In genomic region chr3:124849915-124850314, GRCm38 (mm10) we compare ENCODE assay signal across 21 mouse cellular contexts.
DNase-seq lines count a peak whose midpoint lies in the region; ATAC-seq and TF ChIP-seq lines count a peak whose summit lies in the region.
"Had no signal": no experiment of that assay in that cellular context is flagged by ENCODE, and none has a peak within 500 bp of the region (broad histone marks: within the 10 kb centered on the region; RNA-seq: fewer than 3 reads in every experiment).

No protein-coding gene starts in this region.

- no peak overlapping the region for H3K4me3 ChIP-seq in embryonic facial prominence, embryonic 14.5 days (ENCODE audit: low read depth, low read length)
- no peak overlapping the region for H3K4me3 ChIP-seq in embryonic facial prominence, embryonic 10.5 days
- no peak overlapping the region for H3K4me3 ChIP-seq in kidney, postnatal 0 days (replicated peaks; ENCODE audit: low read depth, low read length)
- H3K4me3 ChIP-seq in limb, embryonic 14.5 days (replicated peaks; ENCODE audit: low read length): no peak overlapping the region
- no peak overlapping the region for H3K4me3 ChIP-seq in heart, embryonic 12.5 days
- H3K4me3 ChIP-seq: embryonic facial prominence, embryonic 12.5 days; embryonic facial prominence, embryonic 15.5 days; erythroblast, embryonic 14.5 days; forebrain, embryonic 10.5 days had no signal

- no peak overlapping the region for H3K27ac ChIP-seq in embryonic facial prominence, embryonic 14.5 days (replicated peaks; ENCODE audit: low read depth, low read length)
- H3K27ac ChIP-seq in embryonic facial prominence, embryonic 10.5 days (replicated peaks): no peak overlapping the region
- H3K27ac ChIP-seq in kidney, postnatal 0 days: no peak overlapping the region
- H3K27ac ChIP-seq in limb, embryonic 14.5 days (replicated peaks; ENCODE audit: low read depth, low read length): no peak overlapping the region
- H3K27ac ChIP-seq in heart, embryonic 12.5 days (ENCODE audit: poor library complexity, severe bottlenecking): no peak overlapping the region
- H3K27ac ChIP-seq: embryonic facial prominence, embryonic 12.5 days; embryonic facial prominence, embryonic 15.5 days; forebrain, embryonic 10.5 days had no signal

- TF ChIP-seq CTCF in kidney, postnatal 0 days (IDR thresholded peaks at IDR 0.05; ENCODE audit: low read depth): no peak

- H3K9ac ChIP-seq in embryonic facial prominence, embryonic 14.5 days (ENCODE audit: low read depth, low read length): no peak overlapping the region
- H3K9ac ChIP-seq in kidney, postnatal 0 days (ENCODE audit: low read depth, low read length): no peak overlapping the region
- no peak overlapping the region for H3K9ac ChIP-seq in limb, embryonic 14.5 days (ENCODE audit: low read depth, low read length, severe bottlenecking)
- H3K9ac ChIP-seq in heart, embryonic 12.5 days: no peak overlapping the region
- H3K9ac ChIP-seq: embryonic facial prominence, embryonic 12.5 days; embryonic facial prominence, embryonic 15.5 days had no signal

- TF ChIP-seq POLR2A in limb, embryonic 14.5 days (IDR thresholded peaks at IDR 0.05; ENCODE audit: borderline replicate concordance, extremely low read depth, insufficient read depth, insufficient read length): no peak

- H3K4me1 ChIP-seq in embryonic facial prominence, embryonic 14.5 days (ENCODE audit: control insufficient read depth, insufficient read depth, low read length): no peaks in the 10 kb centered on the region
- H3K4me1 ChIP-seq in embryonic facial prominence, embryonic 10.5 days: no peaks in the 10 kb centered on the region
- no peaks in the 10 kb centered on the region for H3K4me1 ChIP-seq in kidney, postnatal 0 days (replicated peaks; ENCODE audit: insufficient read depth, low read length)
- H3K4me1 ChIP-seq in limb, embryonic 14.5 days (ENCODE audit: control insufficient read depth, insufficient read depth, low read length): no peaks in the 10 kb centered on the region
- no peaks in the 10 kb centered on the region for H3K4me1 ChIP-seq in heart, embryonic 12.5 days (replicated peaks)
- H3K4me1 ChIP-seq: embryonic facial prominence, embryonic 12.5 days; embryonic facial prominence, embryonic 15.5 days; forebrain, embryonic 10.5 days had no signal

- 53% methylated on average over 2 of the region's 2 CpGs for WGBS in embryonic facial prominence, embryonic 14.5 days
- 80% methylated on average over 2 of the region's 2 CpGs for WGBS in embryonic facial prominence, embryonic 10.5 days
- 66% methylated on average over 2 of the region's 2 CpGs for WGBS in kidney, postnatal 0 days
- 40% methylated on average over 2 of the region's 2 CpGs for WGBS in limb, embryonic 14.5 days
- WGBS in heart, embryonic 12.5 days: 62% methylated on average over 2 of the region's 2 CpGs

- peak; percentile 55 for DNase-seq in embryonic facial prominence, embryonic 14.5 days (ENCODE audit: low spot score)
- no peak for DNase-seq in embryonic facial prominence, embryonic 10.5 days (ENCODE audit: low spot score)
- peak; percentile 25 for DNase-seq in kidney, postnatal 0 days (ENCODE audit: low spot score)
- no peak for DNase-seq in kidney, postnatal 14 days
- peak; percentile 51 for DNase-seq in limb, embryonic 14.5 days (ENCODE audit: low spot score)
- DNase-seq: adrenal gland, adult 2 months; adrenal gland, postnatal 10 days; adrenal gland, postnatal 25 days; cerebellum, adult 11 months; cerebellum, adult 18-20 months; cerebellum, adult 8-10 months; cerebellum, adult 9-11 months; cerebellum, postnatal 14 days; cerebellum, postnatal 36 days had no signal

- peaks cover 4% of the 10 kb centered on the region; the same call in 1 of the 2 replicates for H3K9me3 ChIP-seq in embryonic facial prominence, embryonic 14.5 days (ENCODE audit: control insufficient read depth, low read length)
- H3K9me3 ChIP-seq in embryonic facial prominence, embryonic 10.5 days: no peaks in the 10 kb centered on the region
- H3K9me3 ChIP-seq in kidney, postnatal 0 days (replicated peaks; ENCODE audit: low read length): no peaks in the 10 kb centered on the region
- peaks cover 4% of the 10 kb centered on the region; the same call in 1 of the 2 replicates for H3K9me3 ChIP-seq in limb, embryonic 14.5 days (ENCODE audit: control insufficient read depth, low read length)
- H3K9me3 ChIP-seq in heart, embryonic 12.5 days (replicated peaks): no peaks in the 10 kb centered on the region
- H3K9me3 ChIP-seq: embryonic facial prominence, embryonic 12.5 days; embryonic facial prominence, embryonic 15.5 days; forebrain, embryonic 10.5 days had no signal

- no peaks in the 10 kb centered on the region for H3K27me3 ChIP-seq in embryonic facial prominence, embryonic 14.5 days (replicated peaks; ENCODE audit: control insufficient read depth, insufficient read depth, low read length)
- no peaks in the 10 kb centered on the region for H3K27me3 ChIP-seq in embryonic facial prominence, embryonic 10.5 days (replicated peaks; ENCODE audit: low read depth, poor library complexity, severe bottlenecking)
- H3K27me3 ChIP-seq in kidney, postnatal 0 days (ENCODE audit: insufficient read depth, low read length): no peaks in the 10 kb centered on the region
- no peaks in the 10 kb centered on the region for H3K27me3 ChIP-seq in limb, embryonic 14.5 days (ENCODE audit: control insufficient read depth, insufficient read depth, low read length)
- H3K27me3 ChIP-seq in heart, embryonic 12.5 days (replicated peaks): no peaks in the 10 kb centered on the region
- H3K27me3 ChIP-seq: embryonic facial prominence, embryonic 12.5 days; embryonic facial prominence, embryonic 15.5 days had no signal

- no peak overlapping the region for H3K4me2 ChIP-seq in embryonic facial prominence, embryonic 14.5 days (ENCODE audit: low read depth, low read length)
- no peak overlapping the region for H3K4me2 ChIP-seq in kidney, postnatal 0 days (ENCODE audit: low read length)
- H3K4me2 ChIP-seq in limb, embryonic 14.5 days (replicated peaks; ENCODE audit: low read depth, low read length, severe bottlenecking): no peak overlapping the region
- H3K4me2 ChIP-seq in heart, embryonic 12.5 days: no peak overlapping the region
- H3K4me2 ChIP-seq: embryonic facial prominence, embryonic 12.5 days; embryonic facial prominence, embryonic 15.5 days had no signal

- H3K36me3 ChIP-seq in embryonic facial prominence, embryonic 14.5 days (ENCODE audit: control insufficient read depth, insufficient read depth, low read length): no peaks in the 10 kb centered on the region
- H3K36me3 ChIP-seq in embryonic facial prominence, embryonic 10.5 days (replicated peaks): no peaks in the 10 kb centered on the region
- no peaks in the 10 kb centered on the region for H3K36me3 ChIP-seq in kidney, postnatal 0 days (ENCODE audit: insufficient read depth, low read length)
- no peaks in the 10 kb centered on the region for H3K36me3 ChIP-seq in limb, embryonic 14.5 days (ENCODE audit: control insufficient read depth, insufficient read depth, low read length)
- no peaks in the 10 kb centered on the region for H3K36me3 ChIP-seq in heart, embryonic 12.5 days
- H3K36me3 ChIP-seq: embryonic facial prominence, embryonic 12.5 days; embryonic facial prominence, embryonic 15.5 days; forebrain, embryonic 10.5 days had no signal

- peak; percentile 18; the same call in 1 of the 2 replicates for ATAC-seq in embryonic facial prominence, embryonic 14.5 days (ENCODE audit: low read depth)
- ATAC-seq in kidney, postnatal 0 days (replicated peaks; ENCODE audit: low FRiP score, low read depth): no peak
- ATAC-seq in limb, embryonic 14.5 days (ENCODE audit: low FRiP score, low read depth): peak; percentile 72
- no peak for ATAC-seq in heart, embryonic 12.5 days (ENCODE audit: insufficient number of reproducible peaks, low FRiP score)
- ATAC-seq: forebrain, embryonic 14.5 days; forebrain, embryonic 16.5 days had no signal

Comparison
In these comparisons a context has a peak if more than half of its experiments do, and no peak if none do; other contexts are left out.
1. DNase-seq: peak in embryonic facial prominence, embryonic 14.5 days (single experiment), kidney, postnatal 0 days (single experiment) and limb, embryonic 14.5 days (single experiment); none in embryonic facial prominence, embryonic 10.5 days (single experiment) and kidney, postnatal 14 days (single experiment).
2. ATAC-seq: peak in embryonic facial prominence, embryonic 14.5 days (single experiment) and limb, embryonic 14.5 days (single experiment); none in kidney, postnatal 0 days (single experiment) and heart, embryonic 12.5 days (single experiment).